In genomic region chr11:102761309-102762210, GRCm38 (mm10) we compare ENCODE assay signal across 9 mouse cellular contexts. TPM values are rescaled to one million over a fixed set of nuclear protein-coding genes. Genes with fewer than 3 reads are reported as not detected.
A peak's percentile ranks its signal among the peaks of the same experiment; 100 is the strongest.
DNase-seq lines count a peak whose midpoint lies in the region; ATAC-seq and TF ChIP-seq lines count a peak whose summit lies in the region.
"Had no signal": no experiment of that assay in that cellular context is flagged by ENCODE, and none has a peak within 500 bp of the region (broad histone marks: within the 10 kb centered on the region; RNA-seq: fewer than 3 reads in every experiment).

TSS of gene Adam11 (plus strand) at chr11:102761439.

- no peaks in the 10 kb centered on the region; the same call in 1 of the 2 replicates for H3K4me1 ChIP-seq in kidney, adult 2 months (ENCODE audit: control insufficient read depth, insufficient read depth, low read length)
- peaks cover 1% of the 10 kb centered on the region; the same call in 1 of the 2 replicates for H3K4me1 ChIP-seq in cortical plate, adult 2 months (ENCODE audit: control insufficient read depth, insufficient read depth, low read length)
- peaks cover 13% of the 10 kb centered on the region for H3K4me1 ChIP-seq in midbrain, embryonic 16.5 days (ENCODE audit: control insufficient read depth, insufficient read depth, low read length)

- intact Hi-C loops in gastrocnemius, postnatal 36 days (cut with DNase I): no loop called here

- H3K9ac ChIP-seq in midbrain, embryonic 16.5 days (ENCODE audit: low read depth, low read length): peak within 1 kb of the TSS; percentile 85

- H3K27me3 ChIP-seq in kidney, adult 2 months (replicated peaks; ENCODE audit: control insufficient read depth, insufficient read depth, low read length): peaks cover 4% of the 10 kb centered on the region; the same call in 1 of the 2 replicates
- H3K27me3 ChIP-seq in midbrain, embryonic 16.5 days (ENCODE audit: control insufficient read depth, insufficient read depth, low read depth, low read length): no peaks in the 10 kb centered on the region

- no peak for TF ChIP-seq POLR2A in kidney, adult 2 months (IDR thresholded peaks at IDR 0.05; ENCODE audit: low read depth, low read length)
- no peak for TF ChIP-seq POLR2A in cortical plate, adult 2 months (IDR thresholded peaks at IDR 0.05; ENCODE audit: extremely low read depth, insufficient read depth, low read length)

- H3K9me3 ChIP-seq in midbrain, embryonic 16.5 days (replicated peaks; ENCODE audit: control insufficient read depth, low read length, poor library complexity, severe bottlenecking): no peaks in the 10 kb centered on the region

- H3K4me3 ChIP-seq in kidney, adult 2 months (ENCODE audit: insufficient read depth, low read depth, low read length): peak within 1 kb of the TSS; percentile 49
- peak within 1 kb of the TSS; percentile 83 for H3K4me3 ChIP-seq in cortical plate, adult 2 months (ENCODE audit: insufficient read depth, low read length)
- H3K4me3 ChIP-seq in midbrain, embryonic 16.5 days (ENCODE audit: low read depth, low read length): peak within 1 kb of the TSS; percentile 72

- no peaks in the 10 kb centered on the region for H3K36me3 ChIP-seq in kidney, adult 2 months (ENCODE audit: control insufficient read depth, insufficient read depth, low read length)
- no peaks in the 10 kb centered on the region for H3K36me3 ChIP-seq in midbrain, embryonic 16.5 days (ENCODE audit: control insufficient read depth, insufficient read depth, low read length)

- no peak for TF ChIP-seq CTCF in kidney, adult 2 months (conservative IDR thresholded peaks at IDR 0.05; ENCODE audit: insufficient read depth, insufficient read length, low read depth, low read length)
- TF ChIP-seq CTCF in cortical plate, adult 2 months (IDR thresholded peaks at IDR 0.05; ENCODE audit: extremely low read depth, insufficient read depth, low read length): no peak

- H3K27ac ChIP-seq in kidney, adult 2 months (ENCODE audit: insufficient read depth, low read depth, low read length): no peak within 1 kb of the TSS
- H3K27ac ChIP-seq in cortical plate, adult 2 months (ENCODE audit: insufficient read depth, low read length): peak within 1 kb of the TSS; percentile 93
- H3K27ac ChIP-seq in midbrain, embryonic 16.5 days (ENCODE audit: low read length): peak within 1 kb of the TSS; percentile 69

- peak; percentile 53 for ATAC-seq in midbrain, embryonic 16.5 days

- no peak for DNase-seq in kidney, adult 2 months
- no peak for DNase-seq in kidney, adult 9 months
- peak; percentile 32 for DNase-seq in Muller cell, postnatal 12 days (ENCODE audit: inconsistent ontology term)
- no peak for DNase-seq in layer of hippocampus, postnatal 14 days (ENCODE audit: low spot score in 2 of 2)
- no peak for DNase-seq in spleen, adult 18-20 months
- no peak for DNase-seq in gastrocnemius, postnatal 36 days

- peak within 1 kb of the TSS; percentile 80 for H3K4me2 ChIP-seq in midbrain, embryonic 16.5 days (ENCODE audit: low read length)

- WGBS in kidney, adult 2 months: 2% methylated on average over 62 of the region's 76 CpGs
- WGBS in midbrain, embryonic 16.5 days: under 1% methylated on average over 36 of the region's 76 CpGs

RNA-seq across cellular contexts. Expression of gene Adam11, which starts in this region (rescaled TPM):
- 5.0 and 5.2 TPM in 2 replicates for polyA plus RNA-seq in kidney, adult 2 months (2012; rRNA removed)
- polyA plus RNA-seq in cortical plate, adult 2 months (2012; rRNA removed): 101 and 118 TPM in 2 replicates
- 100 to 1,000 TPM; 186 to 207 TPM for total RNA-seq in layer of hippocampus, postnatal 14 days (2021)
- 32.2 and 34.9 TPM in 2 replicates for polyA plus RNA-seq in midbrain, embryonic 16.5 days (2015; fragmentation: Nextera tagmentation; extraction: Ambion mirVana)
- total RNA-seq in gastrocnemius, postnatal 36 days (2021): under 1 TPM; 0.32 to 0.79 TPM
- total RNA-seq: neutrophil, adult 5-6 weeks had no signal

Comparison
In these comparisons a context has a peak if more than half of its experiments do, and no peak if none do; other contexts are left out.
1. RNA of gene Adam11 (total RNA-seq): 186 to 207 TPM in layer of hippocampus, postnatal 14 days; 0.32 to 0.79 TPM in gastrocnemius, postnatal 36 days; every median in the first group is over 100 times any median in the second.
2. Peak in every context shown above with its lines, with median percentiles within 50 percentile points of each other: H3K4me3 ChIP-seq.